Mouse (Mus musculus) MEL-GATA-1-ER (cell line): ENCODE data around the gene Lgmn.

Experiments used
- DNase-seq: peaks from one replicate; pipeline ENCODE4 v3.0.0-alpha.2; 2012; ENCODE audit warnings: low read depth; ENCODE audit errors: extremely low read depth

Gene Lgmn

DNA sequence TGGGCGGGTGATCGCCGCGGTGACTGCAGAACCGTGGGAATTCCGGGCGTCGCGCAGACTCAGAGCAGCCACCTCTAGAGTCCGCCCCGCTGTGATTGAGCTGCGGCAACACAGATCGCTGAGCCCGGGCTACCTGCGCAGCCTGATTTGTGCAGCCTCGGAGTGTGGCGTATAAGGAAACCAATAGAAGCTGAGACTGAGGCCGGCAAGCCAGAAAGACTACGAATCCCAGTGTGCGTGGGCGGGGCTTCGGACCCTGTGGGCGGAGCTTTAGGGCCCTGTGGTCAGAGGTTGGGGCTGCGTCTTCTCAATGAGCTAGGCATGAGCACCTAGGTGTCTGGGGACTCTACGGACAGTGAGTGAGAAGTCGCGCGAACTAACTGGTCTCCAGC lies at the start of gene Lgmn:
Gene Lgmn (minus strand): TSS at position 182 of the 392 bp plus-strand sequence.
- DNase-seq, result peak; percentile 89

DNA sequence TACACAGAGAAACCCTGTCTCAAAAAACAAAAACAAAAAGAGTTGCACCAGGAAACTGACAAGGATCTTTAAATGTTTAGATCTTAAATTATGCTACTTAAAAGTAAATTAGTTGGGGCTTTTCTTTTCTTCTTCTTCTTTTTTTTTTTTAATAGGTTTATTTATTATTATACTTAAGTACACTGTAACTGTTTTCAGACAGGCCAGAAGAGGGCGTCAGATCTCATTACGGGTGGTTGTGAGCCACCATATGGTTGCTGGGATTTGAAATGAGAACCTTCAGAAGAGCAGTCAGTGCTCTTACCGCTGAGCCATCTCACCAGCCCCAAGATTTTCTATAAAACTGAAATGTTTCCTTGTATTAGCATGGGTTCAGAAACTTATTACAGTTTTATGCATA lies 45.3 kb upstream of the Lgmn start:
- DNase-seq, result no peak

DNA sequence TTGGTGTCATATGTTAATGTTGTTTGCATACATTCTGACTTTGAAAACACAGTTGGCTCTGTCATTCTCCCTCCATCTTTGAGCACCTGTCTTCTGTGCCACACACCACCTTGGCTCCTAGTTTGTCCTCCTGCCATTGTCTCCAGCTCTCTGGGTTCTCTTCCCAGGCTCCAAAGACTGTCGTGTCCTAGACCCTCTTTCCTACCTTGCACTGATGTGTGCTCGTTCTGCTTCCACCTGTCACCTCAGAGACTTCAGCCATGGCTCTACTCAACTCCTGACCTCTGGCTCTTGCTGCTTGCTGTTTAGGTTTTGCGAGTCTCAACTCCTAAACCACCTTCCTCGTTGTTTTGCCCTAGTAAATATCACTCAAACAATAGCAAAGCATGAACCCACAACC lies 40.9 kb upstream of the Lgmn start:
- no peak for DNase-seq

DNA sequence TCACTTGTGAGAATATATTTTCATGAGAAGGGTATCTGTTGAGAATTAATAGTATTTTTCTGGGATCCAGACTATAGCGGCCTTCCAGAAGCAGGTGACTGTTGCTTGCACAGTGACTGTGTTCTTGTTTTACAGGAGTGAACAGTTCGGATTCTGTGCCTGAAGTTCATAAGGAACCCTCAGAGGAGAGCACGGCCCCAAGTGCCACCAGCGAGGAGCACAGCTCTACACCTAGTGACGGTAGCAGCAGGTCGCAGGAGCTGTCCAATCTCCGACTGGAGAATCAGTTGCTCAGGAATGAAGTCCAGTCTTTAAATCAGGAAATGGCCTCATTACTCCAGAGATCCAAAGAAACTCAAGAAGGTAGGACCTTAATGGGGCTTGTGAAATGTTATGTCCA lies 34.8 kb upstream of the Lgmn start:
- no peak for DNase-seq

DNA sequence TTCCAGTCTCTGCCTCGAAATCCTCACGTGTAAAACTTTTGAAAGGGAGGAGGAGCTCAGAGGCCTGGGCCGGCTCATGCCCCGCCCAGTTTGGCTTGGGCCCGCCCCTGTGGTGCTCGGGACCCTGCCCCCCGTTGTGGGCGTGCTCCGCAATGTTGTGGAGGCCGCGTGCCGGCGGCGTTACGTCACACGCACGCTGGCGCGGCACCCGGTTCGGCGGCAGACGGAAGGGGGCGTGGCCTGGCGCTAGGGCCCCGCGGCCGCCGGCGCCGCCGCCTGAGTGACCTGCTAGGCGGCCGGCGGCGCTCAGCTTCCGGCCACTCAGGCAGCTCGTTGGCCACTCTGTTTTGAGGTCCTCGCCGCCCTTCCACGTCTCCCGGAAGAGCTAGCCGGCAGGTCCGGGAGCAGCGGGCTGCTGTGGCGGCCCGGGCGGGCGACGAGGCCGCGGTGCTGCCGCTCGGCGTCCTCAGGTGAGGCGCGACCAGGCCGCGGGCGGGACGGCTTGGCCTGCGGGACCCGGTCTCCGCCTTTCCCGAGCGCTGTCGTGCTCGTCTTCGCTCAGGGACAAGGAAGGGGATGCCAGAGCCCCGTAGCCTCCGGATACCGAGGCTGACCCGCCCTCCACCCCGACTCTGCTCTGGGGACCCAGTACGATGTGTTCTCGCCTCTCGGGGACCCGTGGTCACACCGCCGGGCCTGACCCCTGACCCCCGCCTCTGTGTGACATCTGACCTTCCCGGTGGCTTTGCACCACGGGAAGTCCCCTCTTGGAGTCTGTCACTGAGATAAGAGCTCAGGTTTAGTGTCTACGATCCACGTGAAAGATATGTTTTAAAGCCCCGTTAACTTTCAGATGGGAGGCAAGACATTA lies 29.5 kb upstream of the Lgmn start, which contains the start of gene Golga5:
Gene Golga5 (plus strand): TSS at position 242 of the 871 bp plus-strand sequence.
- peak; percentile 78 for DNase-seq

DNA sequence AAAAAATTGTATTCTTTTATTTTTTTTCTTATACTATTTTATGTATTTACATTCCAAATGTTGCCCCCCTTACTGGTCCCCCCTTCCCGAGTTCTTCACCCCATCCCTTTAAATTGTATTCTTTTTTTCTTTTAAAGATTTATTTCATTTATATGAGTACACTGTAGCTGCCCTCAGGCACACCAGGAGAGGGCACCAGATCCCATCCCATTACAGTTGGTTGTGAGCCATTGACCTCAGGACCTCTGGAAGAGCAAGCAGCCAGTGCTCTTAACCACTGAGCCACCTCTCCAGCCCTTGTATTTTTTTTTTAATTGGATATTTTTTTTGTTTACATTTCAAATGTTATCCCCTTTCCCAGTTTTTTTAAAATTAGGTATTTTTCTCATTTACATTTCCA lies 28.5 kb upstream of the Lgmn start:
- no peak for DNase-seq

DNA sequence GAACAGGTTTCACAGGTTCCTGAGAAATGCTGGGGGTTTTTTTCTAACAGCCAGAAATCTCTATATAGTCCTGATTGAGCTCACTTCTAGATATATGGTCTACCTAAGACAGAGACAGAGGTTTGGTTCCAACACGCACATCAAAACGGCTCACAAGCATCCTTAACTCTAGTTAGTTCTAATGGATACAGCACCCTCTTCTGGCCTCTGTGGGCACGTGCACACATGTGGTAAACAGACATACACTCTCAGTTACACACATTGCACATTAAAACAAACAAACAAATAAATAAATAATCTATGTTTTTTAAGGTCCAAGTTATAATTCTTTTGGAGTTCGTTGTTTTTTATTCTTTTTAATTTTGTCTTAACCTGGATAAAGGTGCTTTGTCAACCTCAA lies 25.0 kb upstream of the Lgmn start:
- DNase-seq, result no peak

DNA sequence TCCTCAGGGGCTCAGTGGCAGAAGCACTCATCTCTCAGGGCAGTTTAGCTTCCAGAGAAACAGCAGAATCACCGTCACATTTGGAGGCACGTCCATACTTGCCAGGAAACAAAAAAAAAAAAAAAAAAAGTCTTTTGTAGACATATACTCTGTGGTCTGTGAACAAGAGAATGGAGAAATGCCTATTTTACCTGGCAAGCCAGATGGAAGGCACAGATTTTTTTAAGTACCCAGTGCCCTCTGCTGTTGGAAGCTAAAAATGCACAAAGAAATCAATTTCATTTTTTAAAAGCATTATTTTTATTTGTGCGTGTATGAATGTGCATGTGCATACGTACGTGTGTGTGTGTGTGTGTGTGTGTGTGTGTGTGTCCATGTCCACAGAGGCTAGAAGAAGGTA lies 21.6 kb upstream of the Lgmn start:
- DNase-seq, result no peak

DNA sequence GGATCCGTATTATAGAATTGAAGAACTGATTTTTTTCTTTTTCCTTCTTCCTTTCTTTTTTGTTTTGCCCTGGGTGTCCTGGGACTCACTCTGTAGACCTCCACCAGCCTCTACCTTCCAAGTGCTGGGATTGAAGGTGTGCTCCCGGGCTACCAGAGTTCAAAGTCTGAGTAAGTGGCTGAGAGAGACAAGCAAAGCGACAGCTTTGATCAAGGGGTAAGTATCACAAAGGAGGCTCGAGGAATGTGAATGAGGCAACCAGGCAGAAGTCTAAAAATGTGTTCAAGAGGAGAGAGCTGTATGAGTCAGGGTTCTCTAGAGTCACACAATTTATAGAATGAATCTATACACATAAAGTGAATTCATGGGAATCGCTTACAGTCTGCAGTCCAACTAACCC lies 20.4 kb upstream of the Lgmn start:
- no peak for DNase-seq

DNA sequence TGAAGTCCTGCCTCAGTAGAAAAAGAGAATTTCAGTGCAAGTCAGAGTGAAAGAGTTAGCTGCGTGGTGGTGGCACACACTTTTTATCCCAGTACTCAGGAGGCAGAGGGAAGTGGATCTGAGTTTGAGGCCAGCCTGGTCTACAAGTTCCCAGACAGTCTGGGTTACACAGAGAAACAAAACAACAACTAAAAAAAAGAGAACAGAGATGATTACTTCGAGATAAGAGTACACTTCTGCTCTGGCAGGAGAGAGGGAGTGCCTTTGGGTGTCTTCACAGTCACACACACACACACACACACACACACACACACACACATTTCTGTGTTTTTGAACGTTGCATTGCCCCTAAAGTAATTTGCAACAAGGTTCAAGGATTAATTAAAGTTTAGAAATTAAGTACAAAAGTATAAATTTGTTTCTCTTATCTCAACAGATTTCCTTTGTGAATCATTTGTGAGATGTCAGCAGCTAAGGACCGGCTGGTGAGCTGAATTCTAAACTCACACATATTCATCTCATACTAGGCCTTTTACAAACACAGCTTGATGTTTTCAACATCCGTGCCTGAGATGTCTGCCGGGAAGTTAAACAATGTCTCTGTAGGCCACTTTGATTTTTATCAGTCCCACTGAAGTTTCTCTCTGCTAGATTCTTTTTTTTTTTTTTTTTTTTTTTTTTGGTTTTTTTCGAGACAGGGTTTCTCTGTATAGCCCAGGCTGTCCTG lies 17.0 kb upstream of the Lgmn start:
- no peak for DNase-seq

DNA sequence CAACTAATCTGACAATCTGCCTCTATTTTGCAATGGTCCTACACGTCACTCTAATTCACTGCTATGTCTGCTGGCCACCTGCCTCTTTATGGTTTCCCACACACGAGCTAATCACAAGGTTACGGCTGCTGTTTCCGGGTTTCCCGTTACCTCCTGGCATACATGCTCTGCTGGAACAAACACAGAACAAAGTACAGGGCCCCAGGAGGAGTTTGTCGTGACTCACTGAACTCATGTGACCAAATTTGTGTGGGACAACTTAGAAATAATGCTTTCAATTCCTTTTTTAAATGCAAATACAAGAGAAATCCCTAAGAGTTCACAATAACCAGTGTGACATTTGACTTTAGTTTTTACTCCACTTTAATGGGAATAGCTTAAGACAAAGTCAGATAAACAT lies 14.0 kb upstream of the Lgmn start:
- DNase-seq, result no peak

DNA sequence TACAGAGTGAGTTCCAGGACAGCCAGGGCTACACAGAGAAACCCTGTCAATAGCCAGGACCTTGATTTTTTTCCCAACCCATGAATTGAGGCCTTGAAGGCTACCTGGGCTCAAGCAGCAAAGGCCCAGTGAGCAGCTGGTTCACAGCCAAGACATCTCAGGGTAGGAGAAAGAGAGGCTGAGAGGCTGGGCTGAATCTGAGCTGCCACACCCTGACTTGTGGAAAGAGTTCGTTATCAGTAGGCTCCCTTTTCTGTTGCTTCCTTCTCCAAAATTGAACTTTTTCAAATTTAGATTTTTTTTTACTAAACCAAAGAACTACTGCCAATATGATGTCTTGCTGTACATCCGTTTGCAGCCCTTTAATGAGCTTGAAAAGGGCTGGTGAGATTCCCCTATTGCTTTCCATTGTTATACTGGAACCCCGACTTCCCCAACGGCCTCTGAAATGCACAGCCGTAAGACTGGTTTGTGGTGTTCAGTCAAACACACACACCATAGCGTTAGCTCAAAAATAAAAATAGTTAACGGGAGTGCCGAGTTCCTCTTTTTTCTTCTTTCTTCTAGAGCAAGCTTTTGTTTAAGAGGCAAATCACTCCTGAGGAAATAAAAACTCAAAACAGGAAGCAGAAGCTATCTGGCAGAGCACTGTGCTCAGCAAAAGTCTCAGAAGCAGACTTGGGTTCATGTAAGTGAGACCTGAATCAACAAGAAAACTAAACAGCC lies 11.7 kb upstream of the Lgmn start:
- peak; percentile 88 for DNase-seq

DNA sequence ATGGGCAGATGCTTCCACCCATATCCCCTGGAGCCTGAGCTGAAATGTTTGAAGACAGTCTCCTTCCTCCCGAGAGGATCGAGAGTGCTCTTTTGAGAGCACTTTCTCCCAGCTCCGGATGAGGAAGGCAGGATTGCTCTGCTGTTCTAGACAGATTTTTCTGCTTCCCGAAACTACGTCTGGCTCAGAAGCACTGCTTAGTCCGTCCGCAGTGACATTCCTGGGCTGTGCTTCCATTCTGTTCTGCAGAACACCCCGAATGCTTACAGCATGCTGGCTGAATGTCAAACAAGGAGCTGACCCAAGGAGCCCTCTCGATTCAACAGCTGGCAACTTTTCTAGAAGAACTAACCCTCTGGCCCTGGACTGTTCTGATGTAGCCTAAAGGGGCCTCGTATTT lies 10.8 kb upstream of the Lgmn start:
- no peak for DNase-seq

DNA sequence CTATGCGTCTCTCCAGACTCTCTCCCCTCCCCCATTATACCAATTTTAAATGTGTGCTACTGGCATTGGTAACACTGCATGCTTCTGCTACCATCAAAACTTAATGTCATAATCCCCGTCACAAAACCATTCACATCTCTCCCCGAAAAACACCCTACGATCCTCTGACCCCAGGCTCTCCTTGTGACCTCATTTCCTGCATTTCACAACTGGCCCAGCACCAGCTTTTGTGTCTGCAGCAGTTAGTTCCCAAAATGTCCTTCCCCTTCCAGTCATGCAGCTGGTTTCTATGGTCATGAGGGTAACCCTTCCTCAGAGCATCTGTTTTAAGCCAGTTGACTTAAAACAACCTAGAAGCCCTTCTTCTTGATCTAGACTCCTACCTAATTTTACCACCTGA lies 5.8 kb upstream of the Lgmn start:
- DNase-seq, result no peak

DNA sequence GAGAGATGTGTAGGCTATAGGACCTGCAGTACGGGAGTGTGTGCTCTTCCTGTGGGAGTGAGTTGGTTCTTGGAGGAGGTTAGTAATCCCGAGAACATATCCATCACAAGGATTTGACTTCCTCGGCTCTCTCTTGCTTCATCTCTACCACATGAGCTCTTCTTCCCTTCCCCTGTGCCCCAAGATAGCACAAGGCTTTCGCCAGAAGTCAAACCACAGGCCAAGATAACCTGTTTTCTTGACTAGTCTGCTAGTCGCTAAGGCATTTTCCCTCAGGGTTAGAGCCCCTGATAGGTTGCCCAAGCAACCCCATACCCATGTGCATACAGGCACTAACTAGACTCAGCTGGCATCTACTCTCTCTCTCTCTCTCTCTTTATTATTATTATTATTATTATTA lies 4.1 kb upstream of the Lgmn start:
- no peak for DNase-seq

DNA sequence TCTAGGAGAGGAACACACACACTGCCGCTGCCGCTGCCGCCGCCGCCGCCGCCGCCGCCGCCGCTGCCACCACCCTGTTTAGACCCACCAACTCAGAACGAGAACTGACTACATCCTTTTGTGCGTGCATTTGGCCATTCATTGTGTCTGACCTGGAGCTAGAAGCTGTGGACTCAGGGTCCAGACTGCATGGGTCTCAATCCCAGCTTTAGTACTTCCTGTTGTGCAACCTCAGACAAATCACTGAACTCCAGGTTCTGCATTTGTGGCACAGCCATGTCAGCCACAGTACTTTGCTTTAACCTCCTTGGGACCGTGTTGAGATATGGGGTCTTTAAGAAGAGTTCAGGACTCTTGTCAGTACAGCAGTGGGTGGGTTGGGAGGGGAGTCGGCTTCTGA lies 3.0 kb upstream of the Lgmn start:
- no peak for DNase-seq

DNA sequence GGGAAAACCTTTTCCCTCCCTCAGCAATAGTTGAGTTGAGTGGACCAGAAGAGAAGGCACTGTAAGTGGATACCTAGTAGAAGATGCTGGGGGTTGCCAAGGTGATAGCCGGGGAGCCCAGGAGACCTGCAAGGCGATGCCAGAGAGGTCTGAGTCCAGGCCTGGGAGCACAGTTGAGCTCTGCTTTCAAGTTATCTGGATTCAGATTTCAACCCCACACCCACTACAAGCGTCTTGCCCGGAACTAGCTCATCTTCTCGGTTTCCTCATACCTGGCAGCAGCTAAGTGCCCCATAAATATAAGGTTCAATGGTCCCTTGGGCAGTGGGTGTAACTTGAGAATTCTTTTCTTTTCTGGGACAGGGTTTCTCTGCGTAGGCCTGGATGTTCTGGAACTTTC lies 1.5 kb upstream of the Lgmn start:
- DNase-seq, result no peak

DNA sequence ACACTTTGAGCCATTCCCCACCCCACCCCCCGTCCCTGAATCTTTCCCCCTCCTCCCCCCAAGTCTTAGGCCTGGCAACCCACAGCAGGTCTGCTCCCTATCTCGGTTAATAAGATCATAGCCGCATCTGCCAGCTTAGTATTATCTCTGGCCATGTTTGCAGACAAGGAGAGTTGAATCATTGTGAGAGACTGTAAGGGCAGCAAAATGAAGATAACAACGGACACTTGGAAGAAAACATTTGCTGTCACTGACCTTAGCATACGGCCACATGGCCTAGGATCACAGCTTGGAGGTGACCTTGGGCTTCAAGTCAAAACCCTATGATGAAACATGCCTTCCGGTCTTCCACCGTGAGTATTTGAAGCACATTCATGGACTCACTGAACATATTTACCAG lies 938 bp upstream of the Lgmn start:
- DNase-seq, result no peak

DNA sequence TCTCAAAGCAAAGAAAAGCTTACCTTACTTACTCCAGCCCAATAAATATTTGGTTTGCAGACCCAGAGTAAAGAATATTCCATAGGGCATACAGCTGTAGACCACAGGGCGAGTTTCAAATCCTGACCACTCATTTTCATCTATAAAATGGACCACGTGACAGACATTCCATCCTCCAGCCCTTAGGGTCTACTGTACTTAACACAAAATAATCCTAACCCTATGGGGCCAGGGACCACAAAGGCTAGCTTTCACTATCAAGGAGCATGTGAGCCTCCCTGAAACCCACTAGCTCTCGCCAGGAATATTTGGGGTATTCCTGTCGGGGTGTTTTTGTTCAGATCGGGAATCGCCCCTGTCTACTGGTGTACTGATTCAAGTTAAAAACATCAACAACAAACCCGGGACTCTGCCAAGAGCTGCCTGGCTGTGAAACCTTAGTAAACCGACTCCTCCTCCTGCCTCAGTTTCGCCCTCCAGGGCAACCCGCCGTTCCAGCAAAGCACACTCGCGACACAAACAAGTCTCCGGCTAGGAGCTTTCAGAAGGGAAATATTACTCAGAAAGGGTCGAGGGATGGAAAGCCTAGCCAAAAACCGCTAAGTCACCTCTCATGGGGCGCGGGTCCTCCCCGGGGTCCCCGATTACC lies 506 bp downstream of the Lgmn start:
- no peak for DNase-seq

DNA sequence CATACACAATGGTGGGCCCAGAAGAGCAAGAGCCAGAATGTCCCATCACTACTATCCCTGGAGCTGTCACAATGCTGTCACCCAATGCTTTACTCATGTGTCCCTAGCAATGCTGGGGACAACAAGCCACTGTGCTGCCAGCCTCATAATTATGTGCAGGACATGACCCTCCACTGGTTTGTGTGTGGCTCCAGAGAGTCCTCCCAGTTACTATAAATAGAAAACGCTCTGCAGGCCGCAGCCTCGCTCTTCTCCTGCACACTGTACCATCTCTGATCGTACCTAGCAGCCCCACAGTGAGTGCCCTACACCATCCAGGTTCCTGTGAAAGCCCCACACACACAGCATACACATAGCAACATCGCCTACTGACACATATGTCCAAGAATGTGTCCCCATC lies 1.7 kb downstream of the Lgmn start:
- DNase-seq, result no peak

DNA sequence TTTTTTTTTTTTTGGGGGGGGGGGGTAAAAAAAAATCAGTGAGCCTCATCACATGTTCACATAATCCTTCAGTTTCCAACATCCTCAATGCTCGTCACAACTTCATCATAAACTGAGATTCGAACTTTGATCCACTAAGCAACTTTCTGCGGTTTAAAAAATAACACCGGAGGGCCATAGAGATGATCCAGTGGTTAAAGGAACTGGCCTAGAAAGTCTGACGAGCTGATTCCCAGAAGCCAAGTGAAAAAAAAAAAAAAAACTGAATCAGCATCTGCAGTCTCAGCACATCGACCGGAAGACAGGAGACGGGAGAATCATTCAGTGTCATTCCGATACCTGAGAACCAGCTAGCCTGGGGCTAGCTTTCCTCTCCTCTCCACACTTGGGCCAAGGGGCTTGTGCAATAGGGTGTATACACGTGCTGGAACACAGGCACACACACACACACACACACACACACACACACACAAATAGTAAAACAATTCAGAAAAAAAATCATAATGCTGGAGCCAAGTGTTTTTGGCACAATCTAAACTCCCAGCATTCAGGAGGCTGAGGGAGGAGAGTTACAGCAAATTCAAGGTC lies 2.6 kb downstream of the Lgmn start:
- DNase-seq, result no peak
